Mouse (Mus musculus): ENCODE data around the gene Ifitm1. TPM values are rescaled to one million over a fixed set of nuclear protein-coding genes. Genes with fewer than 3 reads are reported as not detected.
A peak's percentile ranks its signal among the peaks of the same experiment; 100 is the strongest.

Ifitm1 gene
- polyA plus RNA-seq, 1 experiment from 2014 or later = 33.5 TPM

DNA sequence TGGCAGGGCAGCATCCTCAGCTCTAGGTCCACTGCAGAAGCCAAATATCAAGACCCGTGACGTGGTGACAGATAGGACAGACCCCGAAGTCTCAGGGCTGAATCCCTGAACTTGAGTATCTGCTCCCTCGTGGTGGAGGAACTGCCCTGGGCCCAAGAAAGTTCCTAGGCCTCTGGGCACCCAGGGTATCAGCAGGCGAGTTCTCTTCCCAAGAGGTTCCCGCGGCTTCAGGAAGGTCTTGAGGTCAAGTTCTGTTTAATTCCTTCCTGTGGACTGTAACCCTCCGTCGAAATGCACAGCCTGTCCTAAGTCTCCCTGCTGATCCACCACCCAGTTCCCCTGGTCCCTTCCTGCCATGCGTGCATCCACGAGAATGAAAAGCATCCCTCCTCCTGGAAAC is 13.9 kb upstream of the Ifitm1 start:
- Histone ChIP-seq H3K36me3 (ENCODE audit: control insufficient read depth, insufficient read depth, low read length) (peaks cover 3% of the 10 kb centered on the region; the same call in 1 of the 2 replicates), H3K27me3 (replicated peaks; ENCODE audit: control insufficient read depth, insufficient read depth, low read length) (no peaks in the 10 kb centered on the region), H3K27ac (ENCODE audit: low read depth, low read length) (no peak overlapping the region), H3K9me3 (ENCODE audit: control insufficient read depth, low read length) (no peaks in the 10 kb centered on the region), H3K4me3 (ENCODE audit: low read depth, low read length) (no peak overlapping the region), H3K4me2 (no peak overlapping the region; the same call in 1 of the 2 replicates), H3K9ac (ENCODE audit: low read depth, low read length) (no peak overlapping the region), H3K4me1 (replicated peaks; ENCODE audit: control insufficient read depth, insufficient read depth, low read length) (peaks cover 12% of the 10 kb centered on the region)
- 61% methylated on average over 11 of the region's 11 CpGs for WGBS
- ATAC-seq (replicated peaks; ENCODE audit: low FRiP score) = no peak
- DNase-seq (ENCODE audit: low spot score) = no peak

DNA sequence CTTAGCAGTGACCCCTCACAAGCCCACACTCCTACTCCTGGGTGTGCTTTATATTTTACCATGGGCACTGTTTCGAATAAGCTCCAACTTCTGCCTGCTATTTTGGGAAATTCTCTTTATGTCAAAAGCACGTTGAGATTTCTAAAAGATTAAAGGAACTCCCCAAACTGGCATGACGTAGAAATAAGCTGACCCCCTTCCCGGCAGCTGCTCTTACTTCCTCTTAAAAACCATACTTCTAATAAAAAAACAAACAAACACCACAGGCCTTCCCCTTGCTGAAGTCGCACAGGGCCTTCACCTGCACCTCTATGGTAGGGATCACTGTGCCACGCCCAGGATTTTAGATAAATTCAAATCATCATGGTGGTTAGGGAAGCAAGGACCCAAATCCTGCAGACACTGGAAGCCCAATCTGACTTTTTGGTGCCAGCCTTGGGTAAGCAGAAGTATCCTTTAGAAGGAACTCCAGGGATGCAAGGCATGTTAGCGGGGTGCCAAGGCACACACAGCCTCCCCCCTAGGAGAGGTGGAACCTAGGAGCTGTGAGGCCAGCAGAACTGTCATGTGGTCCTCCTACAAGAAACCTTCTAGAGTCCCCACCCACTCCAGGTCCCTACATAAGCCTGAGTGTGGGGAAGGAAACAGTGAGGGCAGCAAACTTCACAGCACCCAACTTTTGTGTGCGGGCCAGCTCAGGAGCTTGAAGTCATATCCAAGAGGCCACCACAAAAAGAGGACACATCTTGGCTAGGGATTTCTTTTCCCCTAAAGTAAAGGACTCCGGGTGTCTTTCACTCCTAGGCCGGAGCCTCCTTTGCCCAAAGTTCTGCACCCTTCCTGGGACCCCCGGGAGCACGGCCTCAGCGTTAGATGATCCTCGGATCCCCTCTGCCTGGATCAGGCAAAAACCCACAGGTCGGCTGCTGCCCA is 13.0 kb upstream of the Ifitm1 start:
- peak overlapping the region; percentile 70 for H3K4me2 ChIP-seq
- peaks cover 3% of the 10 kb centered on the region; the same call in 1 of the 2 replicates for H3K36me3 ChIP-seq (ENCODE audit: control insufficient read depth, insufficient read depth, low read length)
- no peaks in the 10 kb centered on the region for H3K9me3 ChIP-seq (ENCODE audit: control insufficient read depth, low read length)
- H3K9ac ChIP-seq (ENCODE audit: low read depth, low read length) = peak overlapping the region; percentile 12; the same call in 1 of the 2 replicates
- no peak for ATAC-seq (replicated peaks; ENCODE audit: low FRiP score)
- WGBS = 47% methylated on average over 15 of the region's 15 CpGs
- H3K27ac ChIP-seq (ENCODE audit: low read depth, low read length) = no peak overlapping the region
- peak overlapping the region; percentile 58 for H3K4me3 ChIP-seq (ENCODE audit: low read depth, low read length)
- H3K4me1 ChIP-seq (replicated peaks; ENCODE audit: control insufficient read depth, insufficient read depth, low read length) = peaks cover 12% of the 10 kb centered on the region
- H3K27me3 ChIP-seq (replicated peaks; ENCODE audit: control insufficient read depth, insufficient read depth, low read length) = no peaks in the 10 kb centered on the region
- DNase-seq (ENCODE audit: low spot score) = no peak

DNA sequence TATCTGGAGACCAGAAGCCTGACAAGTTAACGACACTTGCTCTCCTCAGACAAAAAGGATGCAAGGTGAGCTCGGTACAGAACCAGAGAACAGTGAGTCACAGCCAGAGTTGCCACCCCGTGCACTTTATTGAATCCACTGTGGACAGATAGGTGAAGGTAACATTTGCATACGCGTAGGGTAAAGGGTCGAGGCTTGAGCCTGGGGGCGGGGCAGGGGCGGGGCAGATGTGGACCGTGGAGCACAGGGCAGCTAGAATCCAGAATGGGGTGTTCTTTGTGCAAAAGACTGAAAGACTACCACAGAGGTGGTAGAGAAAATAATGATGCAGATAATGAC is 12.3 kb upstream of the Ifitm1 start:
- Histone ChIP-seq H3K27me3 (replicated peaks; ENCODE audit: control insufficient read depth, insufficient read depth, low read length) (no peaks in the 10 kb centered on the region), H3K9me3 (ENCODE audit: control insufficient read depth, low read length) (no peaks in the 10 kb centered on the region), H3K4me2 (peak overlapping the region; percentile 70), H3K9ac (ENCODE audit: low read depth, low read length) (no peak overlapping the region), H3K27ac (ENCODE audit: low read depth, low read length) (no peak overlapping the region), H3K4me1 (replicated peaks; ENCODE audit: control insufficient read depth, insufficient read depth, low read length) (peaks cover 12% of the 10 kb centered on the region), H3K36me3 (ENCODE audit: control insufficient read depth, insufficient read depth, low read length) (no peaks in the 10 kb centered on the region; the same call in 1 of the 2 replicates), H3K4me3 (ENCODE audit: low read depth, low read length) (peak overlapping the region; percentile 58)
- 3% methylated on average over 9 of the region's 9 CpGs for WGBS
- DNase-seq (ENCODE audit: low spot score) (peak; percentile 39), ATAC-seq (replicated peaks; ENCODE audit: low FRiP score) (no peak)

DNA sequence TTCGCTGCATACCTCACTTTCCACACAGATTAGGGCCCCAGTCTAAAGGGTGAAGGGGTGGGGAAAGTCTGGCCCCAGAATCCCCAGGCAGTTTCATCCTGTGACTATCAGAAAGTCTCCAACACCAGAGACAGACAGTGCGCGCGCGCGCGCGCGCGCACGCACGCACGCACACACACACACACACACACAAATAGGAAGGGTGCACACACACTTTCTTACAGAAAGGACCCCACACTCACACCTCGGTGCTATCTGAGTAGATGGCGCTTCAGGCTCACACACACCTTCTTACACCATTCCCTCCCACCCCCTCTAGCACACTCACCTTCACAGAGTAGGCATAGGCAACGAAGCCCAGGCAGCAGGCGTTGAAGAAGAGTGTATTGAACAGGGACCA is 11.7 kb upstream of the Ifitm1 start:
- 2% methylated on average over 17 of the region's 17 CpGs for WGBS
- no peaks in the 10 kb centered on the region for H3K27me3 ChIP-seq (replicated peaks; ENCODE audit: control insufficient read depth, insufficient read depth, low read length)
- peak overlapping the region; percentile 63; the same call in 1 of the 2 replicates for H3K27ac ChIP-seq (ENCODE audit: low read depth, low read length)
- peak overlapping the region; percentile 70 for H3K4me2 ChIP-seq
- no peaks in the 10 kb centered on the region for H3K9me3 ChIP-seq (ENCODE audit: control insufficient read depth, low read length)
- H3K4me1 ChIP-seq (replicated peaks; ENCODE audit: control insufficient read depth, insufficient read depth, low read length) = peaks cover 12% of the 10 kb centered on the region
- DNase-seq (ENCODE audit: low spot score) (peak; percentile 50), ATAC-seq (replicated peaks; ENCODE audit: low FRiP score) (peak; percentile 43)
- no peaks in the 10 kb centered on the region for H3K36me3 ChIP-seq (ENCODE audit: control insufficient read depth, insufficient read depth, low read length)
- peak overlapping the region; percentile 61 for H3K9ac ChIP-seq (ENCODE audit: low read depth, low read length)
- peak overlapping the region; percentile 58 for H3K4me3 ChIP-seq (ENCODE audit: low read depth, low read length)

DNA sequence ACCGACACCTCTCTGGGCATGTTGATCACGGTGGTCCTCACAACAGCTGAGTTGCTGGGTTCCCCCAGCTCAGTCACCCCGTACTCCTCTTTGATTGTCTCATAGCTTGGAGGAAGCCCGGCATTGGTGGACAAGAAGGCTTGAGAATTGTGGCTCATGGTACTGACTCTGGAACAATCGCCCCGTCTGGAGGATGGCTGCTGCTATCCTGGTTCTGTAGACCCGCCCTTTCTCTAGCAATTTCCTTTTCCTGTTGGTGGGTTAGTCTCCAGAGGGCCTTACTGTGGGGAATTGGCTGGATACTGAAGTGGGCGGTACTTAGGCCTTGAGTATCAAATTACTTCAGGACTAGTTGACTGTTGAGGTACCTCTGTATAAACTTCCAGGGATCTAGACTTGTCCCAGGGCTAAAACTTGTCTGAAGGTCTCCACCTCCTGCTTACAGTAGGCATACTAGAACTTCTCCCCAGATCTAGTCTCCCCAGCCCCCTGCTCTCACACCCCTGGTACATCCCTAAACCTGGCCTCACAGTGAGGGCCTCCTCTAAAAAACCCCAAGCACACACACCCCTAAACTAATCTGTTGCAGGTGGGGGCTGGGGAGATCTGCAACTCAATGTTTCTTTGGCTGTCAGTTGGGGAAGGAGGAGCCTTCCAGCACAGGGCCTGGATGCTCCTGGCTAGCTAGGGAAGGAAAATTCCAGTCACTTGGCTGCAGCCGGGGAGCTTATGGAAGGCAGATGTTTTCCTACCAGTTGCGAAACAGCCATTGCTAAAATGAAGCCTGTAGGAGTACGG is 11.1 kb upstream of the Ifitm1 start, which contains the start of the genes Gm45717 and Ifitm2:
Gene Gm45717, minus strand, starts transcription at position 180 of the 798 bp plus-strand sequence.
Gene Ifitm2, minus strand, starts transcription at position 230 of the 798 bp plus-strand sequence.
- 14% methylated on average over 11 of the region's 11 CpGs for WGBS
- Histone ChIP-seq H3K36me3 (ENCODE audit: control insufficient read depth, insufficient read depth, low read length) (no peaks in the 10 kb centered on the region), H3K4me1 (replicated peaks; ENCODE audit: control insufficient read depth, insufficient read depth, low read length) (peaks cover 12% of the 10 kb centered on the region), H3K9ac (ENCODE audit: low read depth, low read length) (peak within 1 kb of the TSS; percentile 61), H3K4me3 (ENCODE audit: low read depth, low read length) (peak within 1 kb of the TSS; percentile 58), H3K27ac (ENCODE audit: low read depth, low read length) (peak within 1 kb of the TSS; percentile 63), H3K4me2 (peak within 1 kb of the TSS; percentile 70), H3K9me3 (ENCODE audit: control insufficient read depth, low read length) (no peaks in the 10 kb centered on the region), H3K27me3 (replicated peaks; ENCODE audit: control insufficient read depth, insufficient read depth, low read length) (no peaks in the 10 kb centered on the region)
- peak; percentile 65 for ATAC-seq (replicated peaks; ENCODE audit: low FRiP score)
- DNase-seq (ENCODE audit: low spot score) = peak; percentile 56

DNA sequence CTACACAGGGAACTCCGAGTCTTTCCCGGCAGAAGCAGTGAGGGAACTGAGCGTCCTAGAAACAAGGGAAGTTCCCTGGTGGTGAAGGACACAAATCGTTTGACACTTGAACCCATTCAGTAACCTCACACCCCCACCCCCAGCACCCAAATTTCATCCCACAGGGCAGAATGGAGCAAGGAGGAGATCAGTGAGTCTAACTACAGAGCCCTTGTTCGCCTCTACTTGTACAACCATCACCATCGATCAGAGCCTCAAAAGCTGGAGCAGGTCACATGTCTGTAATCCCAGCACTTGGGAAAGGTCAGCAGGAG is 10.5 kb upstream of the Ifitm1 start:
- ATAC-seq (replicated peaks; ENCODE audit: low FRiP score) (no peak), DNase-seq (ENCODE audit: low spot score) (no peak)
- no peaks in the 10 kb centered on the region for H3K27me3 ChIP-seq (replicated peaks; ENCODE audit: control insufficient read depth, insufficient read depth, low read length)
- H3K27ac ChIP-seq (ENCODE audit: low read depth, low read length) = peak overlapping the region; percentile 63
- no peak overlapping the region for H3K4me3 ChIP-seq (ENCODE audit: low read depth, low read length)
- 47% methylated on average over 6 of the region's 6 CpGs for WGBS
- H3K9ac ChIP-seq (ENCODE audit: low read depth, low read length) = no peak overlapping the region
- H3K4me2 ChIP-seq = peak overlapping the region; percentile 70; the same call in 1 of the 2 replicates
- no peaks in the 10 kb centered on the region for H3K36me3 ChIP-seq (ENCODE audit: control insufficient read depth, insufficient read depth, low read length)
- no peaks in the 10 kb centered on the region for H3K9me3 ChIP-seq (ENCODE audit: control insufficient read depth, low read length)
- peaks cover 12% of the 10 kb centered on the region for H3K4me1 ChIP-seq (replicated peaks; ENCODE audit: control insufficient read depth, insufficient read depth, low read length)

DNA sequence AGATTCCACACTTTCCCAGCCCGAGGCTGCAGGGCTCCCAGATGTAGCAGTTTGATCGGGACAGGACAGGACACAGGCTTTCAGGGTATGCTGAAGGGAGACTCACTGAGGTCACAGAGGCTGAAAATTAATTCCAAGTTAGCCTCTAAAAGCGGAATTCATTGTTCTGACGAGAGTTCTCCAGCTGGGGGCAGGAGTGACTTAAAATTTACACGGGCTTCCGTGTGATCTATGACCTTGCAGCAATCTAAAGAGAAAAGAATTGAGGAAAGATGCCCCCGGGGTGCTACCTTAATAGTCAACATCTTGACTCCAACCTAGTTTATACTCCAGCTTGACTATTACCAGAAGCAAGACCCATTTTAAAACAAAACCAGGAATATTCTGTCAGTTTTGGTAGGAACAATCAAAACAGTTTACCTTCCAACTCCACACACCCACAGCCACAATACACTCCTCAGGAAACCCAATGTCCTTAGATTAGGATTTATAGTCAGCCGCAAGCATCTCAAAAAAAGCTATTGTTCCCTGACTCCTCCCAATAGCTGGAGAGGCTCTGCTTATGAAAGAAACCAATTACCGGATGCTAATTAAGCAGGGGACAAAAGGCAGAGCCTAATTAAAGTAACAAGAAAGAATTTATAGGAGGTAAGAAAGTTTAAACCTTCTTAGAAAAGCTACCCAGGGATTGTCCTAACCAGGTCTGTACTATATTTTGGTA is 7.7 kb upstream of the Ifitm1 start:
- Histone ChIP-seq H3K4me3 (ENCODE audit: low read depth, low read length) (no peak overlapping the region), H3K4me1 (replicated peaks; ENCODE audit: control insufficient read depth, insufficient read depth, low read length) (peaks cover 5% of the 10 kb centered on the region), H3K27ac (ENCODE audit: low read depth, low read length) (no peak overlapping the region), H3K36me3 (ENCODE audit: control insufficient read depth, insufficient read depth, low read length) (no peaks in the 10 kb centered on the region), H3K9me3 (ENCODE audit: control insufficient read depth, low read length) (no peaks in the 10 kb centered on the region), H3K4me2 (no peak overlapping the region), H3K27me3 (replicated peaks; ENCODE audit: control insufficient read depth, insufficient read depth, low read length) (no peaks in the 10 kb centered on the region), H3K9ac (ENCODE audit: low read depth, low read length) (no peak overlapping the region)
- WGBS = 12% methylated on average over 9 of the region's 9 CpGs
- ATAC-seq (replicated peaks; ENCODE audit: low FRiP score) = no peak
- peak; percentile 32 for DNase-seq (ENCODE audit: low spot score)

DNA sequence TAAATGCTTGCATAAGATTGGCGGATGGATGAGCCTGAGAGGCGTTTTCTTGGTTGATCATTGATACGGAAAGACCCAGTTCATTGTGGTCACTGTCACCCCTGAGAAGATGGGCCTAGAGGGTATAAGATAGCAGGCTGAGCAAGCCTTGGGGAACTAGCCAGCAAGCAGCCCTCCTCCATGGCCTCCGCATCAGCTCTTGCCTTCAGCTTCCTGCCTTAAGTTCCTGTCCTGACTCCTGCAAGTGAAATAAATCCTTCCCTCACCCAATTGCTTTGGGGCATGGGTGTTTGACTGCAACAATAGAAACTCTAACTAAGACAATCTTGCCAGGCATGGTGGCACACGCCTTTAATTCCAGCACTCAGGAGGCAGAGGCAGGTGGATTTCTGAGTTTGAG is 7.0 kb upstream of the Ifitm1 start:
- Histone ChIP-seq H3K9me3 (ENCODE audit: control insufficient read depth, low read length) (no peaks in the 10 kb centered on the region), H3K4me1 (replicated peaks; ENCODE audit: control insufficient read depth, insufficient read depth, low read length) (peaks cover 5% of the 10 kb centered on the region), H3K27me3 (replicated peaks; ENCODE audit: control insufficient read depth, insufficient read depth, low read length) (no peaks in the 10 kb centered on the region), H3K27ac (ENCODE audit: low read depth, low read length) (no peak overlapping the region), H3K36me3 (ENCODE audit: control insufficient read depth, insufficient read depth, low read length) (no peaks in the 10 kb centered on the region), H3K4me2 (no peak overlapping the region), H3K4me3 (ENCODE audit: low read depth, low read length) (no peak overlapping the region), H3K9ac (ENCODE audit: low read depth, low read length) (no peak overlapping the region)
- WGBS = 49% methylated on average over 5 of the region's 5 CpGs
- DNase-seq (ENCODE audit: low spot score) (no peak), ATAC-seq (replicated peaks; ENCODE audit: low FRiP score) (no peak)

Measured in liver, embryonic 11.5 days (tissue).